Mouse (Mus musculus) heart, embryonic 16.5 days (tissue): ENCODE data around the gene Pafah1b1. TPM values are rescaled to one million over a fixed set of nuclear protein-coding genes. Genes with fewer than 3 reads are reported as not detected.

Experiments
- ATAC-seq: fragments of 200-750 bp; cut with Nextera tagmentation; replicated peaks from 2 replicates; pipeline ENCODE4 v1.8.0; 2017; ENCODE audit warnings: moderate number of reproducible peaks; ENCODE audit not compliant: insufficient read depth, low FRiP score; ENCODE audit errors: extremely low read depth
- H3K27ac ChIP-seq: fragments of 300-500 bp; sonication (generic); 2 replicates; pipeline ENCODE4 v1.5.1; 2014; ENCODE audit warnings: mild to moderate bottlenecking, low read length, control low read depth, moderate library complexity
- H3K27me3 ChIP-seq: fragments of 300-500 bp; sonication (generic); 2 replicates; pipeline ENCODE4 v1.6.1; 2014; ENCODE audit warnings: low read length, mixed read lengths; ENCODE audit not compliant: control insufficient read depth, insufficient read depth
- H3K36me3 ChIP-seq: fragments of 300-500 bp; sonication (generic); 2 replicates; pipeline ENCODE4 v1.6.1; 2014; ENCODE audit not compliant: control insufficient read depth, insufficient read depth
- H3K4me1 ChIP-seq: fragments of 300-500 bp; sonication (generic); 2 replicates; pipeline ENCODE4 v1.6.1; 2014; ENCODE audit warnings: low read length, mixed read lengths; ENCODE audit not compliant: control insufficient read depth, insufficient read depth
- H3K4me2 ChIP-seq: fragments of 300-500 bp; sonication (generic); 2 replicates; pipeline ENCODE4 v1.6.1; 2014; ENCODE audit warnings: low read depth, mild to moderate bottlenecking, control low read depth, low read length
- H3K4me3 ChIP-seq: fragments of 300-500 bp; sonication (generic); 2 replicates; pipeline ENCODE4 v1.5.1; 2014; ENCODE audit warnings: mild to moderate bottlenecking, control low read depth, low read length
- H3K9ac ChIP-seq: fragments of 300-500 bp; sonication (generic); 2 replicates; pipeline ENCODE4 v1.6.1; 2014; ENCODE audit warnings: low read length, control low read depth
- H3K9me3 ChIP-seq: fragments of 300-500 bp; sonication (generic); replicated peaks from 2 replicates; pipeline ENCODE4 v1.6.1; 2016; ENCODE audit warnings: low read length; ENCODE audit not compliant: control insufficient read depth
- WGBS: fragments of 180-500 bp; shearing (Covaris S2); extraction: QIAGEN DNeasy Blood & Tissue Kit; methylation state at CpG from one replicate; pipeline ENCODE4 v1.1.7; 2014; 5-methylcytosine and 5-hydroxymethylcytosine counted together
- polyA plus RNA-seq: library from polyadenylated mRNA; unstranded; fragments of >200 nt; fragmentation: Nextera tagmentation; extraction: Ambion mirVana; gene quantifications from 2 replicates; pipeline ENCODE4 v1.2.1, GENCODE M21; 2015

Gene Pafah1b1
- polyA plus RNA-seq, 1 experiment from 2014 or later = 53.1 TPM

DNA sequence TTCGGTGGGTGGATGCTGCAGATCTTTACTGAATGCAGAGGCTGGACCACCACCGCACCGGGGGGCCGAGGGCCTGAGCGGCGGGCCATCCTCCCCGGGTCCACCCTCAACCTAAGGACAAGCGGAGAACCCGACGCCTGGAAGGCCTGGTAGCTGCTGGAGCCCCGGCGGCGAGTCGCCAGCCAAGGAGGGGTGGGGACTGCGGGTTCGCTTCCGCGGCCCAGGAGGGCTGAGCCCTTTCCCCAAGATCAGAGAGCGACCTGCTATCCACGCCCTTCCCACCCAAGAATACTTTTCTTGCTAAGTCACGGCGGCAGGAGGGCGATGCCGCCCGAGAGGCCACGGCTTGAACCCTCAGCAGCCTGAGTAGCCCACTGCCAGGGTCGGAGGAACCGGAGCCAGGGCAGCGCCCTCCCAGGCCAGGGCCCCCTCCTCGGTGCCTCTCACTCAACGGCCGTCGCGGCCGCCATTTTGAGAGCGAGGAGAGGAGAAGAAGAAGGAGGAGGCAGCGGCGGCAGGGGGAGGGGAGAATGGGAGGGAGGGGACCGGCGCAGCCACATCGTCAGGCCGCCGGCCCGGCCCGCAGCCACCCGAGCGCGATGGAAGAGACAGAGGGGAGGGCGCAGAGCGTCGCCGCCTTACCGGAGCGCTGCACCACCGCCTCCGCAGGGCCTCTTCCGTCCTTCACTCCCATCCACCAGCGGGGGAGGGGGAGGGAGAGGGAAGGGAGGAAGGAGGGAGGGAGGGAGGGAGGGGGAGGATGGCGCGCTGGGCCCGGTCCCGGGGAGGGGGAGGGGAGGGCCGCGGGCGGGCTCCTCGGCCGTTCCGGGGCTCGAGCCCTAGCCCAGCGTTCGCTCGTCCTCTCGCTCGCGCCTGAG is 874 bp downstream of the Pafah1b1 start:
- no peaks in the 10 kb centered on the region for H3K36me3 ChIP-seq
- H3K4me2 ChIP-seq = peak overlapping the region; percentile 87
- peak; percentile 78 for ATAC-seq
- no peaks in the 10 kb centered on the region for H3K9me3 ChIP-seq
- H3K27me3 ChIP-seq = no peaks in the 10 kb centered on the region
- H3K4me1 ChIP-seq = peaks cover 31% of the 10 kb centered on the region
- H3K27ac ChIP-seq = peak overlapping the region; percentile 98
- H3K9ac ChIP-seq = peak overlapping the region; percentile 96
- WGBS = under 1% methylated on average over 51 of the region's 75 CpGs
- peak overlapping the region; percentile 99 for H3K4me3 ChIP-seq

DNA sequence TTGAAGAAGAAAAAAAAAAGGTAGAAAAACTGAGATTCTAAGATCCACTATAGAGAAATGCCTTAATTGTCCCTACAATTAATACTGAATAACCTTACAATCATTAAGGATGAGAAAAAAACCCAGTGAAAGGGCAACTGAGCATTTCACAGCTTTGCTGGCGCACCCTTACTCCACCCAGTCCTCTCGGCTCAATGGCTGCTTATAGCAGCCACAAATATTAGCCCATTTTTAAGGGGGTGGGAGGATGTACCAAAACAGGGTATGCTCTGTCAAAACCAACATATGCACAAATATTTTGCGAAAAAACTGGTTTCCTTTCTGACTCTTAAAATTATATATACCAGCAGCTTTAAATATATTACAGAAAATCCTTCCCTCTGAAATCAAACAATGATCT is 2.5 kb downstream of the Pafah1b1 start:
- Histone ChIP-seq H3K27me3 (no peaks in the 10 kb centered on the region), H3K4me2 (peak overlapping the region; percentile 73), H3K4me1 (peaks cover 35% of the 10 kb centered on the region), H3K9me3 (no peaks in the 10 kb centered on the region), H3K36me3 (no peaks in the 10 kb centered on the region), H3K9ac (peak overlapping the region; percentile 45), H3K27ac (no peak overlapping the region), H3K4me3 (peak overlapping the region; percentile 45)
- WGBS = 39% methylated on average over 3 of the region's 3 CpGs
- ATAC-seq = no peak

DNA sequence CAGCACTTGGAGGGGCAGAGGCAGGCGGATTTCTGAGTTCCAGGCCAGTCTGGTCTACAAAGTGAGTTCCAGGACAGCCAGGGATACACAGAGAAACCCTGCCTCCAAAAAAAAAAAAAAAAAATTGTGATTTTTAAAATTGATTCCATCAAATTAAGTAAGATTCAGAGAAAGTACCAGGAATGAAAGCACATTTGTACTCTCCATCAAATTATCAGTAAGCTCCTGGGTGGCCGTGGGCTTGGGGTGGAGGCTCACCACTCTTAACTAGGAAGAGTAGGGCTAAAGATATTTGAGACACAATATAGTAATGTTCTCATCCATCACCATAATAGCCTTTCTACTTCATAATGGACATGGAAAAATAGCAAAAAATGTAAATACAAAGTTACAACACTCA is 3.3 kb downstream of the Pafah1b1 start:
- H3K27ac ChIP-seq = peak overlapping the region; percentile 66
- H3K27me3 ChIP-seq = no peaks in the 10 kb centered on the region
- H3K9me3 ChIP-seq = no peaks in the 10 kb centered on the region
- H3K36me3 ChIP-seq = no peaks in the 10 kb centered on the region
- no peak overlapping the region; the same call in 1 of the 2 replicates for H3K4me3 ChIP-seq
- peaks cover 37% of the 10 kb centered on the region for H3K4me1 ChIP-seq
- ATAC-seq = no peak
- peak overlapping the region; percentile 41 for H3K4me2 ChIP-seq
- WGBS = 35% methylated on average over 2 of the region's 2 CpGs
- H3K9ac ChIP-seq = 0 out of 2 replicates have a peak overlapping the region, but pooled peaks have one; percentile 11

DNA sequence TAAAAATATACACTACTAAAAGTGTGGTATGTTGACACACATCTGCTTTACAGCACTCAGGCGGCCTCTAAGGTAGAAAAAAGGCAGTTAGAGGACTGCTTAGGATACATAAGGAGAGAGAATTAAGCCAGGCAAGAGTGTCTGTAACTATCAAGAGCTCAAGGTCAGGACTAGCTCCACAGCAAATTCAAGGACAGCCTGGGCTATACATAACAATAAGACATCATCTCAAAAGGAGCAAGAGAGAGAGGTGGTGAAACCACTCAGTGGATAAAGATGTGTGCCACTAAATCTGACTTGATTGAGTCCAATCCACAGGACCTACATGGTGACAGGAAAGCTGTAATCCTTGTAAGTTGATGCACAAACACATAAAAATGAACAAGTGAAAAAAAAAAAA is 3.8 kb downstream of the Pafah1b1 start:
- 38% methylated on average over 1 of the region's 1 CpGs for WGBS
- Histone ChIP-seq H3K36me3 (no peaks in the 10 kb centered on the region), H3K27ac (peak overlapping the region; percentile 66), H3K9me3 (no peaks in the 10 kb centered on the region), H3K27me3 (no peaks in the 10 kb centered on the region), H3K4me1 (peaks cover 39% of the 10 kb centered on the region), H3K9ac (peak overlapping the region; percentile 41), H3K4me2 (peak overlapping the region; percentile 41), H3K4me3 (peak overlapping the region; percentile 15; the same call in 1 of the 2 replicates)
- no peak for ATAC-seq

DNA sequence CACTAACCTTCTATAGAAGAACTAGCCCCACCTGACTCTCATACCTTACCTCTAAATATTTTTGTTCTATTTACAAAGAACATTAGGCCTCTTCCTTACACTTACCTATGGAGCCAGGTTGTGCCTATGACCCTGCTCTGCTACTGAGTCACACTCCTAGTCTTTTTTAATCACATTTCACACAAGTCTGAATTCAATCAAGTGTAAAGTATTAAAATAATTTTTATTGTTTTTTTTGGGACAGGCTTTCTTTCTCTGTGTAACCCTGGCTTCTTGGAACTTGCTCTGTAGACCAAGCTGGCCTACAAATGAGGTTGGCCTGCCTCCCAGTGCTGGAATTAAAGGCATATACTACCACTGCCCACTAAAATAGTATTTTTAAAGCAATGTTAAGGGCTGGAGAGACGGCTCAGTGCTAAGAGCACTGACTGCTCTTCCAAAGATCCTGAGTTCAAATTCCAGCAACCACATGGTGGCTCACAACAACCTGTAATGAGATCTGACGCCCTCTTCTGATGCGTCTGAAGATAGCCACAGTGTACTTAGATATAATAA is 8.4 kb downstream of the Pafah1b1 start:
- Histone ChIP-seq H3K36me3 (no peaks in the 10 kb centered on the region), H3K4me2 (no peak overlapping the region), H3K27me3 (no peaks in the 10 kb centered on the region), H3K27ac (no peak overlapping the region), H3K4me3 (no peak overlapping the region), H3K4me1 (peaks cover 26% of the 10 kb centered on the region), H3K9me3 (no peaks in the 10 kb centered on the region), H3K9ac (no peak overlapping the region)
- no peak for ATAC-seq
- 69% methylated on average over 3 of the region's 3 CpGs for WGBS

DNA sequence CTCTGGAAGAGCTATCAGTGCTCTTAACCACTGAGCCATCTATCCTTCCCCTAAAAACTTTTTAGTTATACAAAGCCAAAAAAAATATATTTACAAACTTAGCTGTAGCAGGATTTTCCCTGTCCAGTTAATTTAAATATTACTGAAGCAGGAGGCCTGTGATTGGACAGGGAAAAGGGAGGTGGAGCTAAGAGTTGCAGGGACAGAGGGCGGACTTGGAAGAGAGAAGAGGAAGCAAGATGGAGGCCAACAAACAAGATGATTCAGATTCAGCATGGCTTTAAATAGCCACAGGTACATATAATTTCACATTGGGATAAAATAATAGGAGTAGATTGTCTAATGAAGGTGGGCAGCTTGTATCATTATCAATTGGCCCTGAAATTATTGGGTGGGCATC is 13.8 kb downstream of the Pafah1b1 start:
- Histone ChIP-seq H3K9me3 (no peaks in the 10 kb centered on the region), H3K4me2 (no peak overlapping the region), H3K36me3 (no peaks in the 10 kb centered on the region), H3K9ac (no peak overlapping the region), H3K27me3 (no peaks in the 10 kb centered on the region), H3K4me3 (no peak overlapping the region), H3K27ac (no peak overlapping the region), H3K4me1 (peaks cover 11% of the 10 kb centered on the region; the same call in 1 of the 2 replicates)
- ATAC-seq = no peak
- WGBS = 81% methylated on average over 1 of the region's 1 CpGs

DNA sequence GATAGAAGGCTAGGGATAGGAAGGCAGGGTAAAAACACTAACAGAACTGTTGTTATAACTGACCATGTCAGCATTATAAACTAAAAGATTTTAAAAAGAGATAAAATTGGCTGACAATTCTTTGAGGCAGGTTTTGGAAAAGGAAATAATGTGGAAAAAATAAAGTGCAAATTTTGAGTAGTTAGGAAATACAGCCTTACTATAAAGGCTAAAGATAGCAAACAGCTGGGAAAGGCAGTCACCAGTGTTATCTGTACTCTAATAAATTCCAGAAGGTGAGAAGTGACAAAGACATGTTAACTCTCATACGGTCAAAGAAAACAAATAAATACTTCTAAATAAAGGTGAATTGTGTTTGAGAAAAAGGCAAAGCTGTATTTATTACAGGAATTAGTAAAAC is 15.7 kb downstream of the Pafah1b1 start:
- WGBS = 9% methylated on average over 1 of the region's 1 CpGs
- no peak overlapping the region for H3K4me2 ChIP-seq
- 0 out of 2 replicates have a peak overlapping the region, but pooled peaks have one; percentile 37 for H3K27ac ChIP-seq
- H3K4me3 ChIP-seq = no peak overlapping the region
- H3K36me3 ChIP-seq = no peaks in the 10 kb centered on the region
- H3K9ac ChIP-seq = no peak overlapping the region
- H3K27me3 ChIP-seq = no peaks in the 10 kb centered on the region
- peaks cover 11% of the 10 kb centered on the region; the same call in 1 of the 2 replicates for H3K4me1 ChIP-seq
- ATAC-seq = no peak
- no peaks in the 10 kb centered on the region for H3K9me3 ChIP-seq

DNA sequence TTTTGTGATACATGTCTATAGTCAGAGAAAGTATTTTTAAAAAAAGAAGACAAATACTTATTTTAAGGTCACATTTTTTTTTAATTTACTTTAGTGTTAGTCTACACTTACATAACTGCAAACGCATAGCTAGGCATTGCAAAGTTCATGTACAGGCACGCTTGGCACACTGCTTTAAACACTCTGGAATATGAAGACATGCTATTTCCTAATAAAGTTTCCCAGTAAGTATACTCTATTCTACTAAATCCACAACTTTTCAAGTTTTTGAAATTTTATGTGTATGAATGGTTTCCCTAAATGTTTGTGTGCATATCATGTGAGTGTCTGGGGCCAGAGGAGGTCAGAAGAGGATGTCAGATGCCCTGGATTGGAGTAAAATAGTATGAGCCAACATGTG is 20.4 kb downstream of the Pafah1b1 start:
- WGBS = 87% methylated on average over 2 of the region's 2 CpGs
- no peak overlapping the region for H3K4me2 ChIP-seq
- H3K4me1 ChIP-seq = peaks cover 10% of the 10 kb centered on the region
- H3K9ac ChIP-seq = no peak overlapping the region
- H3K9me3 ChIP-seq = no peaks in the 10 kb centered on the region
- no peak overlapping the region for H3K27ac ChIP-seq
- H3K27me3 ChIP-seq = no peaks in the 10 kb centered on the region
- no peak overlapping the region for H3K4me3 ChIP-seq
- H3K36me3 ChIP-seq = no peaks in the 10 kb centered on the region
- no peak for ATAC-seq

DNA sequence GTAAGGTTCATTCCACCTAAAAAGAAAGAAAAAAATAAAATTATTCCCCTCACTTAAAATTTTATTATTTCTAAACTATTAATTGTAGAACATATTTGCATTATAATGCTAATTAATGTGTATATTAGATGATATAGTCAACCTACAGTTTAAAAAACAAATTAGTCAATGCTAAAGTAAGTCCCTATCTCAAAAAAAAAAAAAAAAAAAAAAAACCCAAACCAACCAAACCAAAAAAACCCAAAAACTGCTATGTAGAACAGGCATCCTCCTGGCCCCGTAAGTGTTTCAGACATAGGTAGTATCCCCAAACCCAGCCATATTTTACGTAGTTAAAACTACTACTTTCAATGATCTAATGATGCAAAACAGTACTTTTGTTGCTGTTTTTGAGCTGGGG is 25.0 kb downstream of the Pafah1b1 start:
- no peak overlapping the region for H3K4me2 ChIP-seq
- no peak overlapping the region for H3K27ac ChIP-seq
- ATAC-seq = no peak
- no peaks in the 10 kb centered on the region for H3K27me3 ChIP-seq
- 99% methylated on average over 2 of the region's 2 CpGs for WGBS
- no peaks in the 10 kb centered on the region for H3K9me3 ChIP-seq
- peaks cover 5% of the 10 kb centered on the region for H3K4me1 ChIP-seq
- no peak overlapping the region for H3K9ac ChIP-seq
- H3K36me3 ChIP-seq = peaks cover 17% of the 10 kb centered on the region
- H3K4me3 ChIP-seq = no peak overlapping the region
